Mouse (Mus musculus) midbrain, embryonic 15.5 days (tissue): ENCODE measurements around the gene Arid1a. TPM values are rescaled to one million over a fixed set of nuclear protein-coding genes. Genes with fewer than 3 reads are reported as not detected.
A peak's percentile ranks its signal among the peaks of the same experiment; 100 is the strongest.

Experiments
- ATAC-seq: fragments of 200-750 bp; cut with Nextera tagmentation; replicated peaks from 2 replicates; pipeline ENCODE4 v1.8.0; 2017; ENCODE audit warnings: moderate TSS enrichment
- H3K27ac ChIP-seq: fragments of 300-500 bp; sonication (generic); 2 replicates; pipeline ENCODE4 v1.5.1; 2015; ENCODE audit warnings: mild to moderate bottlenecking, inconsistent platforms
- H3K27me3 ChIP-seq: fragments of 300-500 bp; sonication (generic); replicated peaks from 2 replicates; pipeline ENCODE4 v1.6.1; 2015; ENCODE audit warnings: inconsistent platforms
- H3K36me3 ChIP-seq: fragments of 300-500 bp; sonication (generic); replicated peaks from 2 replicates; pipeline ENCODE4 v1.6.1; 2015; ENCODE audit warnings: inconsistent platforms
- H3K4me1 ChIP-seq: fragments of 300-500 bp; sonication (generic); 2 replicates; pipeline ENCODE4 v1.6.1; 2015; ENCODE audit warnings: inconsistent platforms
- H3K4me2 ChIP-seq: fragments of 300-500 bp; sonication (generic); 2 replicates; pipeline ENCODE4 v1.6.1; 2015; ENCODE audit warnings: inconsistent platforms, mild to moderate bottlenecking, moderate library complexity
- H3K4me3 ChIP-seq: fragments of 300-500 bp; sonication (generic); 2 replicates; pipeline ENCODE4 v1.5.1; 2015; ENCODE audit warnings: mild to moderate bottlenecking, inconsistent platforms
- H3K9ac ChIP-seq: fragments of 300-500 bp; sonication (generic); 2 replicates; pipeline ENCODE4 v1.6.1; 2015; ENCODE audit warnings: mild to moderate bottlenecking, inconsistent platforms
- H3K9me3 ChIP-seq: fragments of 300-500 bp; sonication (generic); 2 replicates; pipeline ENCODE4 v1.6.1; 2016; ENCODE audit warnings: inconsistent platforms
- WGBS: fragments of 180-500 bp; shearing (Covaris S2); methylation state at CpG from one replicate; pipeline ENCODE4 v1.1.7; 2015; ENCODE audit warnings: mixed read lengths; 5-methylcytosine and 5-hydroxymethylcytosine counted together
- microRNA-seq: library from miRNA; unstranded; fragments of <30 nt; microRNA quantifications from one replicate; pipeline ENCODE4, GENCODE M21; 2016
- polyA plus RNA-seq: library from polyadenylated mRNA; unstranded; fragments of >200 nt; fragmentation: Nextera tagmentation; extraction: Ambion mirVana; gene quantifications from 2 replicates; pipeline ENCODE4 v1.2.1, GENCODE M21; 2015

Arid1a gene
- polyA plus RNA-seq, 1 experiment from 2014 or later, result 39.3 TPM

GRCm38 (mm10) chr4:133633332-133634042 is 123.1 kb downstream of the Arid1a start:
- Histone ChIP-seq H3K4me3 (peak overlapping the region; percentile 87), H3K4me1 (peaks cover 31% of the 10 kb centered on the region), H3K4me2 (peak overlapping the region; percentile 71), H3K36me3 (no peaks in the 10 kb centered on the region), H3K9ac (peak overlapping the region; percentile 92), H3K9me3 (no peaks in the 10 kb centered on the region), H3K27ac (peak overlapping the region; percentile 87), H3K27me3 (no peaks in the 10 kb centered on the region)
- ATAC-seq, result peak; percentile 91
- WGBS, result 10% methylated on average over 34 of the region's 47 CpGs

GRCm38 (mm10) chr4:133632483-133633327 is 123.9 kb downstream of the Arid1a start:
- Histone ChIP-seq H3K9me3 (no peaks in the 10 kb centered on the region), H3K4me3 (peak overlapping the region; percentile 87), H3K9ac (peak overlapping the region; percentile 92), H3K4me2 (peak overlapping the region; percentile 71), H3K27me3 (no peaks in the 10 kb centered on the region), H3K4me1 (peaks cover 31% of the 10 kb centered on the region), H3K36me3 (no peaks in the 10 kb centered on the region), H3K27ac (peak overlapping the region; percentile 87)
- ATAC-seq, result peak; percentile 76
- WGBS, result under 1% methylated on average over 51 of the region's 69 CpGs

GRCm38 (mm10) chr4:133631769-133632411 is 124.7 kb downstream of the Arid1a start:
- H3K9me3 ChIP-seq, result no peaks in the 10 kb centered on the region
- peaks cover 31% of the 10 kb centered on the region for H3K4me1 ChIP-seq
- H3K27me3 ChIP-seq, result no peaks in the 10 kb centered on the region
- H3K4me3 ChIP-seq, result peak overlapping the region; percentile 87
- 31% methylated on average over 9 of the region's 9 CpGs for WGBS
- H3K4me2 ChIP-seq, result peak overlapping the region; percentile 71
- H3K9ac ChIP-seq, result peak overlapping the region; percentile 92
- ATAC-seq, result no peak
- H3K27ac ChIP-seq, result no peak overlapping the region
- no peaks in the 10 kb centered on the region for H3K36me3 ChIP-seq

GRCm38 (mm10) chr4:133631071-133631768 is 125.3 kb downstream of the Arid1a start:
- Histone ChIP-seq H3K36me3 (no peaks in the 10 kb centered on the region; the same call in 1 of the 2 replicates), H3K4me2 (peak overlapping the region; percentile 71), H3K27me3 (no peaks in the 10 kb centered on the region), H3K9ac (no peak overlapping the region), H3K27ac (no peak overlapping the region), H3K4me1 (peaks cover 31% of the 10 kb centered on the region), H3K9me3 (no peaks in the 10 kb centered on the region), H3K4me3 (0 out of 2 replicates have a peak overlapping the region, but pooled peaks have one; percentile 87)
- 83% methylated on average over 14 of the region's 14 CpGs for WGBS
- ATAC-seq, result no peak

GRCm38 (mm10) chr4:133630326-133630920 is 126.1 kb downstream of the Arid1a start:
- 89% methylated on average over 8 of the region's 8 CpGs for WGBS
- peaks cover 31% of the 10 kb centered on the region for H3K4me1 ChIP-seq
- no peaks in the 10 kb centered on the region for H3K9me3 ChIP-seq
- H3K27ac ChIP-seq, result no peak overlapping the region
- H3K4me3 ChIP-seq, result no peak overlapping the region
- H3K9ac ChIP-seq, result no peak overlapping the region
- no peaks in the 10 kb centered on the region for H3K27me3 ChIP-seq
- H3K4me2 ChIP-seq, result no peak overlapping the region
- no peak for ATAC-seq
- no peaks in the 10 kb centered on the region; the same call in 1 of the 2 replicates for H3K36me3 ChIP-seq

- ATAC-seq, result no peak
- Histone ChIP-seq H3K9me3 (no peaks in the 10 kb centered on the region), H3K9ac (no peak overlapping the region), H3K4me1 (peaks cover 31% of the 10 kb centered on the region), H3K27me3 (no peaks in the 10 kb centered on the region), H3K4me2 (no peak overlapping the region), H3K4me3 (no peak overlapping the region), H3K27ac (no peak overlapping the region), H3K36me3 (peaks cover 4% of the 10 kb centered on the region; the same call in 1 of the 2 replicates)
- WGBS, result 88% methylated on average over 7 of the region's 7 CpGs
Observed at GRCm38 (mm10) chr4:133629191-133629590, 127.4 kb downstream of the Arid1a start.

Small RNAs within 50 kb of the gene (microRNA-seq; reads per million reads assigned to microRNA genes)
- not detected for gene Mir7227

Other genes starting within 250 kb of the Arid1a start
- 0.95 and 0.99 TPM in 2 replicates for gene Kdf1, start 237.8 kb downstream of the Arid1a start, polyA plus RNA-seq
- 246 and 255 TPM in 2 replicates for gene Nudc, start 210.8 kb downstream of the Arid1a start, polyA plus RNA-seq
- gene Nr0b2, start 203.4 kb downstream of the Arid1a start, polyA plus RNA-seq, result 0.15 TPM in 1 of 2 replicates, not detected in the other
- gene Gpatch3, start 182.0 kb downstream of the Arid1a start, polyA plus RNA-seq, result 8.1 and 9.1 TPM in 2 replicates
- 18.2 and 21.2 TPM in 2 replicates for gene Gpn2, start 172.4 kb downstream of the Arid1a start, polyA plus RNA-seq
- gene Sfn, start 154.6 kb downstream of the Arid1a start, polyA plus RNA-seq, result 1.2 and 3.4 TPM in 2 replicates
- gene Zdhhc18, start 106.6 kb downstream of the Arid1a start, polyA plus RNA-seq, result 6.4 and 9.3 TPM in 2 replicates
- gene Pigv, start 84.1 kb downstream of the Arid1a start, polyA plus RNA-seq, result 16.0 and 16.2 TPM in 2 replicates
- gene Rps6ka1, start 131.0 kb upstream of the Arid1a start, polyA plus RNA-seq, result 23.8 and 24.1 TPM in 2 replicates
- 876 and 917 TPM in 2 replicates for gene Hmgn2, start 211.9 kb upstream of the Arid1a start, polyA plus RNA-seq
- gene Dhdds, start 244.1 kb upstream of the Arid1a start, polyA plus RNA-seq, result 45.9 and 48.2 TPM in 2 replicates